Mouse (Mus musculus) hindbrain, postnatal 0 days (tissue): ENCODE measurements around the gene Synm. TPM values are rescaled to one million over a fixed set of nuclear protein-coding genes. Genes with fewer than 3 reads are reported as not detected.

Source experiments
- ATAC-seq: fragments of 200-750 bp; cut with Nextera tagmentation; 2 replicates; pipeline ENCODE4 v1.8.0; 2017; ENCODE audit warnings: mild to moderate bottlenecking, moderate TSS enrichment, moderate library complexity
- DNase-seq: peaks from one replicate; pipeline ENCODE4 v3.0.0-alpha.2; 2015; ENCODE audit warnings: low spot score
- H3K27ac ChIP-seq: fragments of 300-500 bp; sonication (generic); 2 replicates; pipeline ENCODE4 v1.5.1; 2014; ENCODE audit warnings: mild to moderate bottlenecking
- H3K27me3 ChIP-seq: fragments of 300-500 bp; sonication (generic); 2 replicates; pipeline ENCODE4 v1.6.1; 2014; ENCODE audit warnings: low read length, mixed read lengths; ENCODE audit not compliant: insufficient read depth
- H3K36me3 ChIP-seq: fragments of 300-500 bp; sonication (generic); 2 replicates; pipeline ENCODE4 v1.6.1; 2014; ENCODE audit warnings: low read length, mixed read lengths; ENCODE audit not compliant: insufficient read depth
- H3K4me1 ChIP-seq: fragments of 300-500 bp; sonication (generic); 2 replicates; pipeline ENCODE4 v1.6.1; 2014; ENCODE audit warnings: antibody characterized with exemption, low read length, mixed read lengths; ENCODE audit not compliant: insufficient read depth
- H3K4me2 ChIP-seq: fragments of 300-500 bp; sonication (generic); 2 replicates; pipeline ENCODE4 v1.6.1; 2014; ENCODE audit warnings: low read depth, mild to moderate bottlenecking, low read length, moderate library complexity, mixed read lengths
- H3K4me3 ChIP-seq: fragments of 300-500 bp; sonication (generic); 2 replicates; pipeline ENCODE4 v1.5.1; 2014; ENCODE audit warnings: low read length
- H3K9ac ChIP-seq: fragments of 300-500 bp; sonication (generic); replicated peaks from 2 replicates; pipeline ENCODE4 v1.6.1; 2014; ENCODE audit warnings: mild to moderate bottlenecking, low read length, moderate library complexity, mixed read lengths
- H3K9me3 ChIP-seq: fragments of 300-500 bp; sonication (generic); 2 replicates; pipeline ENCODE4 v1.6.1; 2016; ENCODE audit warnings: low read length, mixed read lengths
- CTCF ChIP-seq: IDR thresholded peaks from 2 replicates; pipeline ENCODE4 v1.5.1; 2016; ENCODE audit warnings: antibody characterized with exemption, control low read depth, low read depth
- WGBS: fragments of 180-500 bp; shearing (Covaris S2); extraction: QIAGEN DNeasy Blood & Tissue Kit; methylation state at CpG from one replicate; pipeline ENCODE4 v1.1.7; 2014; 5-methylcytosine and 5-hydroxymethylcytosine counted together
- polyA plus RNA-seq: library from polyadenylated mRNA; unstranded; fragments of >200 nt; fragmentation: Nextera tagmentation; extraction: Ambion mirVana; gene quantifications from 2 replicates; pipeline ENCODE4 v1.2.1, GENCODE M21; 2015
- total RNA-seq: library from RNA; depleted of rRNA; stranded (reverse); fragments of >200 nt; gene quantifications from 2 replicates; pipeline ENCODE4 v1.2.3, GENCODE M21; 2014

Synm gene
- total and polyA plus RNA-seq, 2 experiments from 2014 or later: 5.8 to 6.4 TPM

DNA sequence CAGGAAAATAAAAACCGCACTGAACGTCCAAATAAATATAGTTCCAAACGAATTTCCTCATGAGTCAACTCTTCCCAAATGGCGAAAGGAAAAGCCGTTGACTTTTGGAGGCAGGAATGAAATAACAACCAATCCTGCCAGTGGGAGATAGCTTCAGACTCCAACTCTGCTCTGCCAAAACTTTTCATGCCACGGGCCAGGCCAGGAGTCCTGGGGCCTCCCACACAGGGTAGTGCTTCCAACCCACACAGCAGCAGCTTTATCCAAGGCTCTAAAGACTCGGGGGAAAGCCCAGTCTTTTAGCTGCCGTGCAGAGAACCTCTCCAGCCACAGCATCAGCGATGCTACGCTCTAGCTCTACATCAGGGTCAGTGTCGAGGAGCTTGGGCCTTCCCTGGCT lies 4.9 kb downstream of the Synm start:
- H3K9me3 ChIP-seq: no peaks in the 10 kb centered on the region
- TF ChIP-seq CTCF: no peak
- H3K9ac ChIP-seq: no peak overlapping the region
- no peaks in the 10 kb centered on the region for H3K36me3 ChIP-seq
- no peak overlapping the region for H3K4me3 ChIP-seq
- no peak overlapping the region for H3K27ac ChIP-seq
- 64% methylated on average over 11 of the region's 11 CpGs for WGBS
- no peaks in the 10 kb centered on the region for H3K27me3 ChIP-seq
- ATAC-seq (no peak), DNase-seq (no peak)
- no peak overlapping the region for H3K4me2 ChIP-seq
- H3K4me1 ChIP-seq: no peaks in the 10 kb centered on the region

DNA sequence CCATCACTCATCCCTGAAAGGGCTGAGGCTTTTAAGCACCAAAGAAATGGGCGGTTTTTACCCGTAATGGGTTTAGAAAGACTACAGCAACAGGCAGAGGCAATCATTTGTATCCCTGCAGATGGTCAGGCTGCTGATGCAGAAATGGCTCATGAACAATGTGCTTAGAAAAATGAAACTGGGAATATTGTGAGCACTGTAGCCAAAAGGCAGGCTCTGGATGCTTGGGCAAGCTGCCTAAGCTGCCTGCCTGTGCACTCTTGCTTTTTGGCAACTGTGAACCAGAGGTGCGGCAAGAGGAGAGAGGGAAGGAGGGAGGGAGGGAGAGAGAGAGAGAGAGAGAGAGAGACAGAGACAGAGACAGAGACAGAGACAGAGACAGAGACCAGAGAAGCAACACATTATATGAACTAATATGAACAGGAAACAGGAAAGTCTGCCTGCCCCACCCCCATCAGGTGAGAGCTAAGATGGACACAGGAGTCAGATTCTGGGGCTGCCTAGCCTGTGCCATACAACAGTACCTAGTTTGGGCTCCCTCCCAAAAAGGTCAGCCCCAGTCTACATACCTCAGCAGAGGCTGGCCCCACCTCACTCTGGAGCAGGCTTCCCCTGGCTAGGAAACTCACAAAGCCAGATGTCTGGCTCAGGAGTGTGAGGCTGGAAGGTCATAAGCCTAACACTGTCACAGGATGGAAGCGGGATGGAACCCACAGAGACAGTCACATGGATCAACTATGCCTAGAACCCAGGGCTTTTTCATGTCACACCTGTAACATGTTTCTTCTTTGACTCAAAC lies 9.9 kb downstream of the Synm start:
- 53% methylated on average over 4 of the region's 4 CpGs for WGBS
- no peak for DNase-seq
- H3K4me3 ChIP-seq: no peak overlapping the region
- H3K27ac ChIP-seq: no peak overlapping the region
- ATAC-seq: no peak
- H3K27me3 ChIP-seq: no peaks in the 10 kb centered on the region
- no peaks in the 10 kb centered on the region for H3K4me1 ChIP-seq
- H3K36me3 ChIP-seq: no peaks in the 10 kb centered on the region
- H3K4me2 ChIP-seq: no peak overlapping the region
- H3K9ac ChIP-seq: no peak overlapping the region
- no peaks in the 10 kb centered on the region for H3K9me3 ChIP-seq
- TF ChIP-seq CTCF: no peak

DNA sequence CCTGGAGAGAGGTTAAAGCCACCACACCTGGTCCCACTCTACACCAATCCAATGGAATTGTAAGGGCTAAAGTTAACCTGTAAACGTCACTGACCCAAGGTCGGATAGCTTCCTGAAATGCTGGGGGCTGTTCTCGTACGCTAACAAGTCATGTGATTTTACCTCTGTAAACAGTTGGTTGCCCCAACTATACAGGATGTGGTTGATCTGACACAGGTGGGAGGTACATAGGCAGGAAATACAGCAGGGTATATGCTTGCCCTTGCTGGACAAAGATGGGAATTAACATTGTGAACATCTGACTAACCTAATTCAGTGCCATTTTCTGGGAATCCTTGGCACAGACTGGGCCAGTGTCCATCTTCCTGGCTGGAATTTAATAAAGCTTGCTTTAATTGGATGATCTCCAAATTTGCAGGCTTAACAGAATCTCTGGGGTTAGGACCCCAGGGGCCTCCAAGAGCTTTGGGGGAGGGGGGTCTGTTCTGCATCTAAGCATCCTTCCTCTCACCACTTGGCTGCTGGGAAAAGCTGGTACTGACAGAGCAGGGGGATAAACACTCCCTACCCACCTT lies 11.7 kb downstream of the Synm start:
- no peak overlapping the region for H3K4me3 ChIP-seq
- ATAC-seq: peak; percentile 7; the same call in 1 of the 2 replicates
- H3K4me1 ChIP-seq: no peaks in the 10 kb centered on the region
- H3K9ac ChIP-seq: no peak overlapping the region
- H3K36me3 ChIP-seq: no peaks in the 10 kb centered on the region
- H3K27me3 ChIP-seq: no peaks in the 10 kb centered on the region
- no peak overlapping the region for H3K27ac ChIP-seq
- H3K4me2 ChIP-seq: no peak overlapping the region
- H3K9me3 ChIP-seq: no peaks in the 10 kb centered on the region
- WGBS: 90% methylated on average over 4 of the region's 4 CpGs
- no peak for DNase-seq
- TF ChIP-seq CTCF: no peak

DNA sequence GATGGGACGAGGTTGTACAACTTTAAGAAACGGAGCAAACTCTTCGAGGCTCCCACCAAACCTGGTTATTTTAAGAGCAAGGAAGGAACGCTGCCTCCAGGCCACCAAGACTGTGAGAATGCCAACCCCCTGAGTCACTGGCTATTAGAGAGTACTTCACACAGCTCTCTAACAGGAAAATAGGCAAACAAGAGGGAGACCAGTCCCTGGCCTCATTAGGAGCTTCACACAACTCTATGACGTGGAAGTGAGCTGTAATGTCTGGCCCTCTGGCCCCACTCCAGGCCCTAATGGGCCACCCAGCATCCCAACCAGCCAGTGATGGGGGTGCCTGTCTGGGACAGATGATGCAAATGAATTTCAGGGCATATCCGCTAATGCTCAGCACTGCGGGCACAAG lies 17.8 kb downstream of the Synm start:
- no peak overlapping the region for H3K27ac ChIP-seq
- H3K9me3 ChIP-seq: no peaks in the 10 kb centered on the region
- H3K36me3 ChIP-seq: no peaks in the 10 kb centered on the region
- ATAC-seq: no peak
- no peak for TF ChIP-seq CTCF
- H3K4me3 ChIP-seq: no peak overlapping the region
- 81% methylated on average over 7 of the region's 7 CpGs for WGBS
- DNase-seq: no peak
- H3K4me1 ChIP-seq: no peaks in the 10 kb centered on the region
- no peaks in the 10 kb centered on the region for H3K27me3 ChIP-seq
- no peak overlapping the region for H3K4me2 ChIP-seq
- H3K9ac ChIP-seq: no peak overlapping the region

DNA sequence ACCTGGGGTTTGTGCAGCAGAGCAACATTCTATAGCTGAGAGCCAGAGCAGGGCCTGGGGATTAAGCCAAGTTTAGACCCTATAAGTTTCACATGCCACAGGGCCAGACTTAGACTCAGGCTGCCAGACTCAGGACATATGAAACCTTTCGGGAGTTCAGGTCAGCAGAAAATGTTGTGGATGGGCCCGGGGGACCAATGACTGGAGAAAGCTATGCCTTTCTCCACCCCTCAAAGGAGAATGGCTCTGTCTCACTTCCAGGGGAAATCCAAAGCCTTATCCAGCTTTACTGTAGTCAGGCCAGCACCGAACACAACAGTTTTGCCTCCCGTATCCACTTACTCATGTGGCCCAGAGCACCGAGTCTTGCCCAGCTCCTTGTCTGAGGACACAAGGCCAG lies 18.7 kb downstream of the Synm start:
- no peak overlapping the region for H3K4me2 ChIP-seq
- H3K36me3 ChIP-seq: no peaks in the 10 kb centered on the region
- 83% methylated on average over 5 of the region's 5 CpGs for WGBS
- H3K4me1 ChIP-seq: no peaks in the 10 kb centered on the region
- no peak for TF ChIP-seq CTCF
- no peaks in the 10 kb centered on the region for H3K27me3 ChIP-seq
- H3K9me3 ChIP-seq: no peaks in the 10 kb centered on the region
- DNase-seq (no peak), ATAC-seq (no peak)
- H3K4me3 ChIP-seq: no peak overlapping the region
- 0 out of 2 replicates have a peak overlapping the region, but pooled peaks have one; percentile 15 for H3K27ac ChIP-seq
- H3K9ac ChIP-seq: no peak overlapping the region

DNA sequence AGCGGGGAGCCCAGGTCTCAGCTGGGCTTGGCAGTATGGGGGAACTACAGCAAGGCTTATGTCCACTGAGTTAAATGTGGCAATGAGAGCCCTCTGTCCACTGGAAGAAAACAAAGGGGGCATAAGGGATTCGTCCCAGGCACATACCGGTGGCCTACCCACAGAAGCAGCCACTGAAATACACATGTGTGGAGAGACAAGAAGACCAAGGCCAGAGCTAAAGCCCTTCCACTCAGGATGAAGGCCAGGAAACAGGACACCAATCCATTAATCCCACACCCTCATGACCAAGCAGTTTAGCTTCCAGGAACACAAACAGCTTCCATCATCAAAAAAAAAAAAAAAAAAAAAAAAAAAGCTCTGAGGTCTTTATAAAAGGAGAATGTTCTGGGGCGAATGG lies 19.2 kb downstream of the Synm start:
- no peaks in the 10 kb centered on the region for H3K27me3 ChIP-seq
- no peaks in the 10 kb centered on the region for H3K9me3 ChIP-seq
- DNase-seq (no peak), ATAC-seq (no peak)
- 83% methylated on average over 4 of the region's 4 CpGs for WGBS
- no peak overlapping the region for H3K27ac ChIP-seq
- TF ChIP-seq CTCF: no peak
- no peaks in the 10 kb centered on the region for H3K36me3 ChIP-seq
- no peak overlapping the region for H3K4me2 ChIP-seq
- no peak overlapping the region for H3K9ac ChIP-seq
- no peak overlapping the region for H3K4me3 ChIP-seq
- H3K4me1 ChIP-seq: no peaks in the 10 kb centered on the region

DNA sequence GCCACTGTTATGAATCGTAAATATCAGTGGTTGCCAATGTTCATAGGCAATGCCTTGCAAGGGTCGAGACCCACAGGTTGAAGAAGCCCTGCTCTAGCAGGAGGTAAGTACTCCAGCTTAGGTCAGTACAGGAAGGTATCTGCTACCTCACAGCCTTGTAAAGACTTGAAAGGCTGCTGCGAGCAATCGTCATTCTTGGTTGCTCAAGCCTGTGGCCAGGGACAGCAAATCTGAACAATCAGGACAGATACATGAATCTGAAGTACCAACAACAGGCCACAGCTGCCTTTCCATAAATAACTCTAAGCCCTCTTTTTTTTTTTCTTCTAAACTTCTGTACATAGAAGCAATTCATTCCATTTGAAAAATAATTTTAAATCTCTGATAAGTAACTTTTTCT lies 27.3 kb downstream of the Synm start:
- no peak for TF ChIP-seq CTCF
- Histone ChIP-seq H3K36me3 (no peaks in the 10 kb centered on the region), H3K27me3 (no peaks in the 10 kb centered on the region), H3K9ac (no peak overlapping the region), H3K4me1 (no peaks in the 10 kb centered on the region), H3K4me3 (no peak overlapping the region), H3K9me3 (no peaks in the 10 kb centered on the region), H3K27ac (no peak overlapping the region), H3K4me2 (no peak overlapping the region)
- 78% methylated on average over 4 of the region's 4 CpGs for WGBS
- no peak for ATAC-seq
- DNase-seq: no peak
